Mouse (Mus musculus) MEL (cell line): ENCODE results near the gene Mdk. TPM values are rescaled to one million over a fixed set of nuclear protein-coding genes. Genes with fewer than 3 reads are reported as not detected.
A peak's percentile ranks its signal among the peaks of the same experiment; 100 is the strongest.

ENCODE experiments used
- DNase-seq: peaks from one replicate; pipeline ENCODE4 v3.0.0; 2011; ENCODE audit warnings: low read depth, low spot score
- H3K27ac ChIP-seq: 2 replicates; pipeline ENCODE4 v1.5.1; 2012; ENCODE audit warnings: low read depth, mild to moderate bottlenecking, control low read depth, low read length, moderate library complexity; ENCODE audit not compliant: control insufficient read depth
- H3K27me3 ChIP-seq, 2 experiments: fragments of 150-350 bp in 1 of 2; sonication (generic) in 1 of 2; 2 replicates each; pipeline ENCODE4 v1.6.1; 2012; ENCODE audit warnings: low read length in 2 of 2, mild to moderate bottlenecking in 2 of 2, improper control_type of control experiment in 1 of 2, moderate library complexity in 1 of 2; ENCODE audit not compliant: insufficient read depth in 2 of 2, control insufficient read depth in 1 of 2
- H3K36me3 ChIP-seq, 2 experiments: 2 replicates each; pipeline ENCODE4 v1.6.1; 2012 to 2014; ENCODE audit warnings: low read length in 2 of 2, improper control_type of control experiment in 1 of 2, inconsistent platforms in 1 of 2, mild to moderate bottlenecking in 1 of 2; ENCODE audit not compliant: insufficient read depth in 2 of 2, control insufficient read depth in 1 of 2
- H3K4me1 ChIP-seq, 2 experiments: fragments of 150-350 bp in 1 of 2; sonication (generic) in 1 of 2; 2 replicates each; pipeline ENCODE4 v1.6.1; 2012; ENCODE audit warnings: low read length in 2 of 2, improper control_type of control experiment in 1 of 2, mild to moderate bottlenecking in 1 of 2; ENCODE audit not compliant: insufficient read depth in 2 of 2, control insufficient read depth in 1 of 2
- H3K4me3 ChIP-seq, 2 experiments: fragments of 150-350 bp in 1 of 2; sonication (generic) in 1 of 2; 2 replicates each; pipeline ENCODE4 v1.5.1; 2012; ENCODE audit warnings: low read depth in 2 of 2, low read length in 2 of 2, mild to moderate bottlenecking in 2 of 2, moderate library complexity in 2 of 2, control low read depth in 1 of 2, improper control_type of control experiment in 1 of 2; ENCODE audit not compliant: control insufficient read depth in 1 of 2, insufficient read depth in 1 of 2
- H3K79me2 ChIP-seq: 2 replicates; pipeline ENCODE4 v1.6.1; 2012; ENCODE audit warnings: mild to moderate bottlenecking, low read length, moderate library complexity; ENCODE audit not compliant: control insufficient read depth, poor library complexity, insufficient read depth
- H3K9ac ChIP-seq: 2 replicates; pipeline ENCODE4 v1.6.1; 2012; ENCODE audit warnings: low read depth, mild to moderate bottlenecking, control low read depth, low read length, moderate library complexity; ENCODE audit not compliant: control insufficient read depth, poor library complexity, severe bottlenecking
- H3K9me3 ChIP-seq: fragments of 150-350 bp; sonication (generic); replicated peaks from 2 replicates; pipeline ENCODE4 v1.6.1; 2012; ENCODE audit warnings: mild to moderate bottlenecking, low read length, improper control_type of control experiment, moderate library complexity; ENCODE audit not compliant: insufficient read depth
- BHLHE40 ChIP-seq: IDR thresholded peaks from 2 replicates; pipeline ENCODE4 v1.6.1; 2012; ENCODE audit warnings: low read depth, mild to moderate bottlenecking, inconsistent platforms, low read length, improper control_type of control experiment, borderline replicate concordance
- CHD1 ChIP-seq: IDR thresholded peaks from 2 replicates; pipeline ENCODE4 v1.6.1; 2012; ENCODE audit warnings: low read depth, mild to moderate bottlenecking, inconsistent platforms, low read length, improper control_type of control experiment
- CHD2 ChIP-seq: IDR thresholded peaks from 2 replicates; pipeline ENCODE4 v1.6.1; 2011; ENCODE audit warnings: low read length, improper control_type of control experiment
- CTCF ChIP-seq, 3 experiments: IDR thresholded peaks in 2 of 3; conservative IDR thresholded peaks in 1 of 3; 2 replicates each; pipeline ENCODE4 v1.5.1; 2011 to 2012; ENCODE audit warnings: low read length in 3 of 3, low read depth in 2 of 3, mild to moderate bottlenecking in 2 of 3, improper control_type of control experiment in 1 of 3, inconsistent platforms in 1 of 3, mixed read lengths in 1 of 3, moderate library complexity in 1 of 3; ENCODE audit not compliant: control insufficient read depth in 1 of 3, insufficient read depth in 1 of 3, poor library complexity in 1 of 3, severe bottlenecking in 1 of 3
- ELF1 ChIP-seq: IDR thresholded peaks from 2 replicates; pipeline ENCODE4 v1.6.1; 2014; ENCODE audit warnings: low read depth, mild to moderate bottlenecking, inconsistent platforms, low read length, improper control_type of control experiment, moderate library complexity
- EP300 ChIP-seq, 2 experiments: IDR thresholded peaks; 2 replicates each; pipeline ENCODE4 v1.6.1; 2011; ENCODE audit warnings: improper control_type of control experiment in 2 of 2, low read length in 2 of 2, low read depth in 1 of 2, mild to moderate bottlenecking in 1 of 2
- ETS1 ChIP-seq: IDR thresholded peaks from 2 replicates; pipeline ENCODE4 v1.6.1; 2012; ENCODE audit warnings: low read depth, mild to moderate bottlenecking, inconsistent platforms, low read length, improper control_type of control experiment, moderate library complexity
- GABPA ChIP-seq: IDR thresholded peaks from 2 replicates; pipeline ENCODE4 v1.6.1; 2012; ENCODE audit warnings: low read depth, mild to moderate bottlenecking, inconsistent platforms, low read length, improper control_type of control experiment, moderate library complexity
- GATA1 ChIP-seq: IDR thresholded peaks from 2 replicates; pipeline ENCODE4 v1.6.1; 2011; ENCODE audit warnings: low read depth, low read length, improper control_type of control experiment
- HCFC1 ChIP-seq: IDR thresholded peaks from 2 replicates; pipeline ENCODE4 v1.6.1; 2012; ENCODE audit warnings: low read depth, mild to moderate bottlenecking, inconsistent platforms, low read length, improper control_type of control experiment, moderate library complexity
- JUND ChIP-seq: IDR thresholded peaks from 2 replicates; pipeline ENCODE4 v1.6.1; 2011; ENCODE audit warnings: low read depth, mild to moderate bottlenecking, improper control_type of control experiment, low read length
- KAT2A ChIP-seq: conservative IDR thresholded peaks from 2 replicates; pipeline ENCODE4 v1.6.1; 2012; ENCODE audit warnings: low read depth, low read length, improper control_type of control experiment, inconsistent platforms
- MAFK ChIP-seq: IDR thresholded peaks from 2 replicates; pipeline ENCODE4 v1.6.1; 2011; ENCODE audit warnings: low read depth, mild to moderate bottlenecking, low read length, improper control_type of control experiment, borderline replicate concordance
- MAX ChIP-seq: IDR thresholded peaks from 2 replicates; pipeline ENCODE4 v1.6.1; 2011; ENCODE audit warnings: low read length, improper control_type of control experiment
- MAZ ChIP-seq: IDR thresholded peaks from 2 replicates; pipeline ENCODE4 v1.6.1; 2012; ENCODE audit warnings: low read depth, mild to moderate bottlenecking, inconsistent platforms, low read length, improper control_type of control experiment
- MEF2A ChIP-seq: IDR thresholded peaks from 2 replicates; pipeline ENCODE4 v1.6.1; 2014; ENCODE audit warnings: low read depth, mild to moderate bottlenecking, inconsistent platforms, low read length, improper control_type of control experiment; ENCODE audit not compliant: poor library complexity, insufficient replicate concordance, severe bottlenecking; ENCODE audit errors: extremely low read depth
- MXI1 ChIP-seq: IDR thresholded peaks from 2 replicates; pipeline ENCODE4 v1.6.1; 2011; ENCODE audit warnings: mild to moderate bottlenecking, low read depth, low read length, improper control_type of control experiment
- MYC ChIP-seq: IDR thresholded peaks from 2 replicates; pipeline ENCODE4 v1.6.1; 2011; ENCODE audit warnings: low read depth, mild to moderate bottlenecking, low read length, improper control_type of control experiment, moderate library complexity
- NELFE ChIP-seq: IDR thresholded peaks from 2 replicates; pipeline ENCODE4 v1.6.1; 2011; ENCODE audit warnings: low read depth, low read length, improper control_type of control experiment
- NRF1 ChIP-seq: IDR thresholded peaks from 2 replicates; pipeline ENCODE4 v1.6.1; 2014; ENCODE audit warnings: low read depth, mild to moderate bottlenecking, inconsistent platforms, low read length, improper control_type of control experiment, moderate library complexity; ENCODE audit not compliant: poor library complexity, insufficient read depth, severe bottlenecking
- POLR2A ChIP-seq, 2 experiments: IDR thresholded peaks; 2 replicates each; pipeline ENCODE4 v1.6.1; 2011 to 2012; ENCODE audit warnings: low read length in 2 of 2, mild to moderate bottlenecking in 2 of 2, control low read depth in 1 of 2, improper control_type of control experiment in 1 of 2, low read depth in 1 of 2, moderate library complexity in 1 of 2; ENCODE audit not compliant: control insufficient read depth in 1 of 2, insufficient read depth in 1 of 2, poor library complexity in 1 of 2
- POLR2AphosphoS2 ChIP-seq: IDR thresholded peaks from 2 replicates; pipeline ENCODE4 v1.6.1; 2011; ENCODE audit warnings: low read length, improper control_type of control experiment
- POLR2AphosphoS5 ChIP-seq: IDR thresholded peaks from 2 replicates; pipeline ENCODE4 v1.6.1; 2012; ENCODE audit warnings: low read depth, borderline replicate concordance, mild to moderate bottlenecking, inconsistent platforms, low read length, moderate library complexity, mixed read lengths
- RAD21 ChIP-seq: IDR thresholded peaks from 2 replicates; pipeline ENCODE4 v1.6.1; 2011; ENCODE audit warnings: mild to moderate bottlenecking, low read depth, low read length, improper control_type of control experiment
- RCOR1 ChIP-seq: IDR thresholded peaks from 2 replicates; pipeline ENCODE4 v1.6.1; 2012; ENCODE audit warnings: low read depth, mild to moderate bottlenecking, inconsistent platforms, low read length, improper control_type of control experiment
- SIN3A ChIP-seq: IDR thresholded peaks from 2 replicates; pipeline ENCODE4 v1.6.1; 2012; ENCODE audit warnings: low read length, improper control_type of control experiment, inconsistent platforms
- SMC3 ChIP-seq: IDR thresholded peaks from 2 replicates; pipeline ENCODE4 v1.6.1; 2011; ENCODE audit warnings: low read depth, low read length, improper control_type of control experiment
- TAL1 ChIP-seq: IDR thresholded peaks from 2 replicates; pipeline ENCODE4 v1.6.1; 2012; ENCODE audit warnings: mild to moderate bottlenecking, inconsistent platforms, low read length, moderate library complexity, mixed read lengths
- TBP ChIP-seq: IDR thresholded peaks from 2 replicates; pipeline ENCODE4 v1.8.0; 2011; ENCODE audit warnings: low read depth, low read length, improper control_type of control experiment
- TCF12 ChIP-seq: IDR thresholded peaks from 2 replicates; pipeline ENCODE4 v1.6.1; 2014; ENCODE audit warnings: low read depth, mild to moderate bottlenecking, inconsistent platforms, low read length, improper control_type of control experiment, moderate library complexity
- UBTF ChIP-seq: IDR thresholded peaks from 2 replicates; pipeline ENCODE4 v1.6.1; 2012; ENCODE audit warnings: low read depth, mild to moderate bottlenecking, inconsistent platforms, low read length, improper control_type of control experiment, moderate library complexity, borderline replicate concordance; ENCODE audit not compliant: insufficient read depth
- USF1 ChIP-seq: IDR thresholded peaks from 2 replicates; pipeline ENCODE4 v1.6.1; 2014; ENCODE audit warnings: low read depth, mild to moderate bottlenecking, inconsistent platforms, low read length, improper control_type of control experiment, moderate library complexity
- USF2 ChIP-seq, 2 experiments: IDR thresholded peaks; 2 replicates each; pipeline ENCODE4 v1.6.1; 2011 to 2012; ENCODE audit warnings: improper control_type of control experiment in 2 of 2, low read length in 2 of 2, borderline replicate concordance in 1 of 2, inconsistent platforms in 1 of 2, low read depth in 1 of 2, mild to moderate bottlenecking in 1 of 2; ENCODE audit not compliant: insufficient read depth in 1 of 2
- ZKSCAN1 ChIP-seq: IDR thresholded peaks from 2 replicates; pipeline ENCODE4 v1.6.1; 2012; ENCODE audit warnings: low read depth, mild to moderate bottlenecking, inconsistent platforms, low read length, improper control_type of control experiment, moderate library complexity
- ZMIZ1 ChIP-seq: IDR thresholded peaks from 2 replicates; pipeline ENCODE4 v1.6.1; 2012; ENCODE audit warnings: low read depth, mild to moderate bottlenecking, inconsistent platforms, low read length, improper control_type of control experiment, moderate library complexity
- polyA plus RNA-seq, 2 experiments: library from polyadenylated mRNA; stranded (reverse) in 1 of 2; unstranded in 1 of 2; fragments of >175 nt in 1 of 2; fragments of >200 nt in 1 of 2; gene quantifications; 2 replicates each; pipeline versions ENCODE4 v1.2.1 to v1.2.4; 2012; ENCODE audit warnings: low replicate concordance in 2 of 2, low read depth in 1 of 2; ENCODE audit not compliant: insufficient read length in 2 of 2, insufficient read depth in 1 of 2, missing spikeins in 1 of 2
- total RNA-seq: library from RNA; depleted of rRNA; stranded (reverse); fragments of 300-350 nt; gene quantifications from 2 replicates; pipeline ENCODE4 v1.2.3, GENCODE M21; 2012

Gene Mdk
- total and polyA plus RNA-seq, 3 experiments: 0.19 to 3.4 TPM; not detected in 1

DNA sequence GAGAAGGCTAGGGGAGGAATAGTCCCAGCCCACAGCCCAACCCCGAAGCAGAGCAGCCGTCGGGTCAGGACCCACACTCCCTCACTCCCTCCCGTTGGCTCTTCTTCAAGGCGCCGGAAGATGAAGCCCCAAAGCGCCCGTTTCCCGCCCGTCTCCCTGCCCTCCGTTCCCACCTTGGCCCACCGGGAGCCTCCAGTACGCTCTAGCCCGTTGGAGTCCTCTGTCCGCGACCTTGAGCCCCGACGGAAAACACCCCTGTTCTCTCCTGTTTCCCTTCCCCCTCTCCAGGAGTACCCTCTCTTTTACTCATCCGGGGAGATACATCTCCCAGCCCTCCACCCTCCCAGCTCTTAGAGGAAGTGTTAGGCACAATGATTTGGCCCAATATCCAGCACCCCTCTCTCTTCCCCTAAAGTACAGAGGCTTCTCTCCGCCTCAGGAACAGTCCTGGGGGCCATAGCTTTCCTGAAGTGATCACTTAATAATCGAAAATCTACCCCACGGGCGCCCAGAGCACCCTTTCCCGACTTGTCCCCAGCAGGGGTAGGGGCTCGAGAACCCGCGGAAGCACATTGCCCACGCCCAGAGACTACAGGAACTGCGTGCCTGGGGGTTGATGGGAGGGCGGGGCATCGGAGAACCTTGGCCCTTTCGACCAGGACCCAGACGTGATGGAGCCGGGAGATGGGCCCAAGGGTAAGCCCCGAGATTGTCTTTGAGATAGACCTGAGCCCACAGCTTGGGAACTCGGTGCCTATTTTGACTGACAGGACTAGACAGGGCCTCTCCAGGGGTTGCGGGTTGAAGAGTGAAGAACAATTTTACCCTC lies 9.3 kb downstream of the Mdk start:
- Histone ChIP-seq H3K27me3 (no peaks in the 10 kb centered on the region), H3K79me2 (peaks cover 34% of the 10 kb centered on the region), H3K36me3 (peaks cover 0 to 5% of the 10 kb centered on the region in 2 experiments; a peak in 2 of 4 replicates), H3K9ac (peak overlapping the region; percentile 85), H3K27ac (peak overlapping the region; percentile 84), H3K4me3 (peak overlapping the region; percentile 70 to 75), H3K9me3 (no peaks in the 10 kb centered on the region), H3K4me1 (peaks cover 3 to 21% of the 10 kb centered on the region in 2 experiments)
- DNase-seq: peak; percentile 89
- TF ChIP-seq MYC (peak; percentile 36; the same call in 1 of the 2 replicates), HCFC1 (peak; percentile 63), SIN3A (peak; percentile 86), MEF2A (no peak), JUND (no peak), ELF1 (peak; percentile 55), TAL1 (no peak), RCOR1 (no peak), CHD1 (no peak; the same call in 1 of the 2 replicates), GABPA (no peak), MAZ (peak; percentile 75), POLR2AphosphoS5 (no peak), MAX (no peak; the same call in 1 of the 2 replicates), TBP (peak; percentile 29; the same call in 1 of the 2 replicates), RAD21 (no peak), BHLHE40 (no peak), ZMIZ1 (0 out of 2 replicates have a peak, but pooled peaks have one; percentile 71), MXI1 (peak; percentile 51), UBTF (no peak), POLR2A (IDR thresholded peaks at IDR 0.05; ENCODE audit: control insufficient read depth in 1 of 2, insufficient read depth in 1 of 2, low read depth in 1 of 2, low read length in 2 of 2, poor library complexity in 1 of 2) (peak; percentile 48 to 83; a peak in 3 of 4 replicates), ZKSCAN1 (no peak), NELFE (peak; percentile 76), MAFK (no peak), USF2 (IDR thresholded peaks at IDR 0.05; ENCODE audit: borderline replicate concordance in 1 of 2, insufficient read depth in 1 of 2, low read depth in 1 of 2, low read length in 2 of 2) (no peak), CTCF (IDR thresholded peaks at IDR 0.05 in 2 of 3, conservative IDR thresholded peaks at IDR 0.05 in 1 of 3; ENCODE audit: control insufficient read depth in 1 of 3, insufficient read depth in 1 of 3, low read depth in 2 of 3, low read length in 3 of 3, poor library complexity in 1 of 3, severe bottlenecking in 1 of 3) (no peak), CHD2 (no peak), POLR2AphosphoS2 (peak; percentile 65; the same call in 1 of the 2 replicates), SMC3 (no peak), TCF12 (peak; percentile 38; the same call in 1 of the 2 replicates), USF1 (no peak), ETS1 (0 out of 2 replicates have a peak, but pooled peaks have one; percentile 18), GATA1 (no peak), EP300 (IDR thresholded peaks at IDR 0.05; ENCODE audit: low read depth in 1 of 2, low read length in 2 of 2) (no peak), NRF1 (no peak), KAT2A (peak; percentile 46; the same call in 1 of the 2 replicates)
